Mouse (Mus musculus): ENCODE measurements around the gene Olfr97. TPM values are rescaled to one million over a fixed set of nuclear protein-coding genes. Genes with fewer than 3 reads are reported as not detected.

Olfr97 gene
- polyA plus RNA-seq (2012; rRNA removed): not detected in 2 replicates

GRCm38 (mm10) chr17:37237230-37237629, at the start of gene Olfr97:
Gene Olfr97 (minus strand): TSS chr17:37237330.

GRCm38 (mm10) chr17:37283360-37283759, 46.2 kb upstream of the Olfr97 start, which contains the start of gene Olfr99:
Gene Olfr99 (minus strand): TSS chr17:37283460.

GRCm38 (mm10) chr17:37270058-37270701, 33.0 kb upstream of the Olfr97 start, which contains the start of gene H2-M3:
Gene H2-M3 (plus strand): TSS chr17:37270220.

GRCm38 (mm10) chr17:37263626-37264025, 26.5 kb upstream of the Olfr97 start, which contains the start of gene Olfr98:
Gene Olfr98 (minus strand): TSS chr17:37263749.

GRCm38 (mm10) chr17:37219846-37220245, 17.3 kb downstream of the Olfr97 start, which contains the start of gene Olfr96:
Gene Olfr96 (plus strand): TSS chr17:37220146.

GRCm38 (mm10) chr17:37213018-37213417, 24.1 kb downstream of the Olfr97 start, which contains the start of gene Olfr95:
Gene Olfr95 (minus strand): TSS chr17:37213118.

GRCm38 (mm10) chr17:37200894-37201293, 36.2 kb downstream of the Olfr97 start, which contains the start of gene Olfr94:
Gene Olfr94 (minus strand): TSS chr17:37200994.

GRCm38 (mm10) chr17:37193656-37194055, 43.5 kb downstream of the Olfr97 start, which contains the start of gene Ubd:
Gene Ubd (plus strand): TSS chr17:37193892.

Other genes starting within 250 kb of the Olfr97 start
- gene H2-M5, start 247.8 kb downstream of the Olfr97 start, polyA plus RNA-seq (2012; rRNA removed): 0.08 and 0.10 TPM in 2 replicates
- 4.5 and 5.2 TPM in 2 replicates for gene Zfp57, start 236.2 kb downstream of the Olfr97 start, polyA plus RNA-seq (2012; rRNA removed)
- not detected in 2 replicates for gene Mog, start 213.9 kb downstream of the Olfr97 start, polyA plus RNA-seq (2012; rRNA removed)
- gene Gabbr1, start 191.4 kb downstream of the Olfr97 start, polyA plus RNA-seq (2012; rRNA removed): 3.1 and 5.1 TPM in 2 replicates
- not detected in 2 replicates for gene Olfr90, start 148.8 kb downstream of the Olfr97 start, polyA plus RNA-seq (2012; rRNA removed)
- gene Olfr91, start 139.1 kb downstream of the Olfr97 start, polyA plus RNA-seq (2012; rRNA removed): not detected in 2 replicates
- not detected in 2 replicates for gene Olfr92, start 117.2 kb downstream of the Olfr97 start, polyA plus RNA-seq (2012; rRNA removed)
- not detected in 2 replicates for gene Olfr93, start 75.8 kb downstream of the Olfr97 start, polyA plus RNA-seq (2012; rRNA removed)
- 0.46 and 0.68 TPM in 2 replicates for gene Ubd, start 43.4 kb downstream of the Olfr97 start, polyA plus RNA-seq (2012; rRNA removed)
- not detected in 2 replicates for gene Olfr94, start 36.3 kb downstream of the Olfr97 start, polyA plus RNA-seq (2012; rRNA removed)
- not detected in 2 replicates for gene Olfr95, start 24.2 kb downstream of the Olfr97 start, polyA plus RNA-seq (2012; rRNA removed)
- gene Olfr96, start 17.2 kb downstream of the Olfr97 start, polyA plus RNA-seq (2012; rRNA removed): not detected in 2 replicates
- gene Olfr98, start 26.4 kb upstream of the Olfr97 start, polyA plus RNA-seq (2012; rRNA removed): not detected in 2 replicates
- 2.6 and 3.0 TPM in 2 replicates for gene H2-M3, start 32.9 kb upstream of the Olfr97 start, polyA plus RNA-seq (2012; rRNA removed)
- not detected in 2 replicates for gene Olfr99, start 46.1 kb upstream of the Olfr97 start, polyA plus RNA-seq (2012; rRNA removed)
- gene Olfr101, start 67.0 kb upstream of the Olfr97 start, polyA plus RNA-seq (2012; rRNA removed): not detected in 2 replicates
- not detected in 2 replicates for gene Olfr102, start 79.7 kb upstream of the Olfr97 start, polyA plus RNA-seq (2012; rRNA removed)
- not detected in 2 replicates for gene Olfr103, start 102.4 kb upstream of the Olfr97 start, polyA plus RNA-seq (2012; rRNA removed)
- gene Olfr104-ps, start 122.3 kb upstream of the Olfr97 start, polyA plus RNA-seq (2012; rRNA removed): not detected in 2 replicates
- not detected in 2 replicates for gene Olfr105-ps, start 141.7 kb upstream of the Olfr97 start, polyA plus RNA-seq (2012; rRNA removed)
- gene Olfr106-ps, start 153.1 kb upstream of the Olfr97 start, polyA plus RNA-seq (2012; rRNA removed): not detected in 2 replicates
- not detected in 2 replicates for gene Olfr107, start 161.9 kb upstream of the Olfr97 start, polyA plus RNA-seq (2012; rRNA removed)
- gene Olfr108, start 208.2 kb upstream of the Olfr97 start, polyA plus RNA-seq (2012; rRNA removed): not detected in 2 replicates
- gene Olfr109, start 221.6 kb upstream of the Olfr97 start, polyA plus RNA-seq (2012; rRNA removed): not detected in 2 replicates
- gene H2-M2, start 246.2 kb upstream of the Olfr97 start, polyA plus RNA-seq (2012; rRNA removed): 0.06 TPM in 1 of 2 replicates, not detected in the other

Data from liver, embryonic 18 days (tissue).